Mouse (Mus musculus) urinary bladder, postnatal 36 days (tissue): ENCODE measurements around the gene Plekhg3.

ENCODE experiments used
- DNase-seq, 2 experiments: peaks; one replicate each; pipeline ENCODE4 v3.0.0; 2022; ENCODE audit warnings: low spot score in 2 of 2, mixed read lengths in 1 of 2

The Plekhg3 gene

DNA sequence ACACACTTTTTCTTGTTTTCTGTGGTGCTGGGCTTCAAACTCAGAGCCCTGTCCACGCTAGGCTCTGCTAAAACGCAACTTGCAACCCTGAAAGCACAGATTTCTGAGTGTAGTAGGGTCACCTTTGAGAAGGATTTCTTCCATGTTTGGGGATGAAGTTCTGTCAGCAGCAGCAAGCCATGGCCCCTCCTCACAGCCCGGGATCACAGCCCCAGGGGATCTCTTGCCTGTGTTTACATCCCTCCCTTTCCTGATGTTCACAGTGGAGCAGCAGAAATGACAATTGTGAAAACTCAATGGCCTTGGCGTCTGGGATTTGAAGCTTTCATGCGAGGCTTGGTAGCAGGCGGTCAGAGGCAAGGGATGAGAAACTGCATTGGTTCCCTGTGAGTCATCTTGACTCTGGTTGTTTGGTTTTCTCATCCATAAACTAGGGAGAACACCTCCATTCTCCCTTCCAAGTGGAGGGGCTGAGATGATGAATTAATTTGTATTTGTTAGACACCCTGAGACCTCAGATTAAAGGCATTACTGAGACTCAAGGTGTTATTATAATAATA is at the start of gene Plekhg3:
TSS of gene Plekhg3 (plus strand) at position 312 of the 560 bp plus-strand sequence.
- DNase-seq = no peak

DNA sequence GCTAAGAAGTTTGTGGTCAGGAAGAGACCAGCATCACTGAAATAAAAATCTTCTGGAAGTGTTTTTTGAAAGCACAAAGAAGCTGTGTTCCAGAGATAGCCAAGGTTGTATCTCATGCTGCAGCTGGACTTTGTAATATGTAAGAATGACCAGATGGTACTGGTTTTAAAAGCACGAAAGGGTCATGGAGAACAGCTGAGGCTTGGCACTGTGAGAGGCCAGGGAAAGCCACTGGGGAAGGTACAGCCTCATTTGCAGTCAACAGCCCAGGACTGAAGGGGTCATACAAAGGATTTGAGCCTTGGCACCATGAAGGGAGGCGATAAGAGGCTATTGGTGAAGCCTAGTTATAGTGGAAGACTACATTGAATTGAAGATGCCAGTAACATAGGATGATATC is 48.2 kb upstream of the Plekhg3 start:
- no peak for DNase-seq

DNA sequence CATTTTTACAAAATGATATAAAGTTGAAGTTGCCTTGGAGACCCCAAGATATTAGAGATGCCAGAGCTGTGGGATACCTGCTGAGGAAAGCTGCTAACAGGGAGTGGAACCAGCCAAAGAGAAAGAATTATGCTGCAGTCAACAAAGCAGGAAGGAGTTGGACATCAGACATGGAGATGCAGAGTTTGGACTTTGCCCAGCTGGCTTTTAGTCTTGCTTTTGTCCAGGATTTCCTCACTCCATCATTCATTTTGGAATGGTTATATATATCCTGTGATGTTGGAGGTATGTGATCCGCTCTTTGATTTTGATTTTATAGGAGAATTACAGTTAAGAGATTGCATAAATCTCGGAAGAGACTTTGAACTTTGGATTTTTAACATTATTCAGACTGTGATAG is 47.7 kb upstream of the Plekhg3 start:
- no peak for DNase-seq

DNA sequence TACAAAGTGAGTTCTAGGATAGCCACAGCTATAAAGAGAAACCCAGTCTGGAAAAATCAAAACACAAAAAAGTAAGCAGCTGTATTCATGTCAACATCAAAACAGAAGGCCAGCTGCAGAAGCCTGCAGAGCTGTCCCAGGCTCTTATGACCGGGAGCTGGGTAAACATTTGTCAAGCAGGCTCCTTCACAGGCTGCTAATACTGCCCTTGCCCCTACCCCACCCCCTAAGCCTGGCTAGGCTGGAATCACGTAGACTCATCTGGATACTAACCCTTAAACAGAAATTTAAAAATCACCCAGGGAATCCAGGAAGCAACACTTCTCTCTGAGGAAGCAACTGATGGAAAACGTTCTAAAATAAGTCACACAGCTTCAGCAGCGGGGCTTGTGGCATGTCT is 45.8 kb upstream of the Plekhg3 start:
- DNase-seq = no peak

DNA sequence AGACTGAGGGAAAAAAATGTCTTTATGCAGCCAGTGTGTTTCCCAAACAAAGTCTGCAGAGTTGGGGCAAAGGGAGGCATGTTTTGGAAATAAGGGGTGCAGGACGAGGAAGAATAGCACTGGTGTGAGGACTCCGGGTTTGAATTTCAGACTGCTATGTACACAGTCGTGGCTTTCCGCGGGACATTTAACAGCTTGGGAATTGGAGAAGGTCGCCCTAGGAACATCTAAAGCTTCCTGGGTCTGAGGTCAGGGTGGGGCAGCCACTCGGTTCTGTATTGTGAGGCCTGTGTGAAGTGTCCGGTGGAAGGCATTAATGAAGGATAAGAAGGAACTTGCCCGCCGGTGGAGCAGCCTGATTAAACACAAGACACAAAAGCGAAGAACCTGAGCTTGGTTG is 45.3 kb upstream of the Plekhg3 start:
- no peak for DNase-seq

DNA sequence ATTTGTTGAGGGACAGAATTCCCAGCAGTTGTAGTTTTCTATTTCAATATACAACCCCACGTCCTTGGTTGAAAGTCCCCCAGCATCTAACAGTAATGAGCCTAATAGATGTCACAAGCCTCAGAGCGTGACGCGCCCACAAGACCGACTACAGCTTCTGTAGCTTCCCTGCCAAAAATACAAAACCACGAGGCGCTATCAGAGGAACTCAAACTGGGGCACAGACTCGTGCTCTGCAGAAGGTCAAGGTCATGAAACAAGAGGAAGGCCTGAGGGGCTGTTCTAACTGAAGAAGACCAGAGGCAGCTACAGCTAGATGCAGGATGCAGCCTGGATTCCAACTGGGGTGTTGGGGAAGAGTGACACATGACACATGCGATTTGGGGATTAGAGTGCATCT is 43.7 kb upstream of the Plekhg3 start:
- DNase-seq = no peak

DNA sequence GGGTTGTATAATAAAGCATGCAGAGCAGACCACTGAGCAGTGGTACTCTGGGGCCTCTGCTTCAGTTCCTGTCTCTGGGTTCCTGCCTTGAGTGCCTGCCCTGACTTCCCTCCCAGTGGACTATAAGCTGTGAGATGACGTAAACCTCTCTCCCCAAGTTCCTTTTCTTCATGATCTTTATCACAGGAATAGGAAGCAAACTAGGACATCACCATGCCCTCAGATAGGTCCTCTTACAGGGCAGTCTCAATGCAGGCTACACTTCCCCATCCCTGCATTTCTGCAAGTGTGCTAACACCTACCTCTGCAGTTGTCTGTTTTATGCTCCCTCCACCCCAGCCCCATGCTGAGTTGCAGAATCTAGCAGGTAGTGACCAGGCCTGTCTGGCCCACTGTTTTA is 39.9 kb upstream of the Plekhg3 start:
- DNase-seq = no peak

DNA sequence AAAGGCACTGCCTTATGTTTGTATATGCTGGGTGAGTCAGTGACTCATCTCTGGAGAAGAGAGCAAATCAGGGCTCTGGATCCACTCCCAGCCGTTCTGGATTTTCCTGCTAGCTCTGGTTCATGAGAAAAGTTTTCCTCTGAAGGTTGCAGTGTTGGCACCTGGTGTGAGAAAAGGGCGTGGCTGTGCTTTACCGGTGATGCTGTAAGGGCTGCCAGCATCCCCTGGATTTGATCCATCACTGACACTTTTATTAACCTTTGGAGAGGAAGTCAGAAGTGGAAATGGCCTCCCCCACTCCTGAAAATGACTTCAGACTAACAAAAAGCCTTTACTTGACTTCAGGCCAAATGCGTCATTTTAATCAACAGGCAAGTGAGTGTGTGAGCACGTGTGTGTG is 37.2 kb upstream of the Plekhg3 start:
- peak; percentile 52 to 70 for DNase-seq

DNA sequence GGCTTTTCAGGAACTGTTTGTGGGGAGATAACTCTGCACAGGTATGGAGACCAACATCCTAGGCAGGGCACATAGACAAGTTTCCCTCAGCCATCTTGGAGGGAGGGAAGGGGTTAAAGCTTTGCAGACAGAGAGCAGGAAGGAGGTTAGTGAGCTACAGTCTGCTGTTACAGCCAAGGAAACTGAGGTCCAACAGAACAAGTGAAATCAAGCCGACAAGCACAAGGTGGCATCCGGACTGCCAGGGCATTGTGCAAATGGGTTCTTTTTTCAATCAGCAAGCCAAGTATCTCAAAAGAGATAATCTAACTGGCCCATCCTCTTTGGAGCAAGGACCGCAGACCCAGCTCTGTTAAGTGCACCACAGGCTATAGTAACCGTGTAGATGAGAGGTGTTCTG is 35.3 kb upstream of the Plekhg3 start:
- DNase-seq = no peak

DNA sequence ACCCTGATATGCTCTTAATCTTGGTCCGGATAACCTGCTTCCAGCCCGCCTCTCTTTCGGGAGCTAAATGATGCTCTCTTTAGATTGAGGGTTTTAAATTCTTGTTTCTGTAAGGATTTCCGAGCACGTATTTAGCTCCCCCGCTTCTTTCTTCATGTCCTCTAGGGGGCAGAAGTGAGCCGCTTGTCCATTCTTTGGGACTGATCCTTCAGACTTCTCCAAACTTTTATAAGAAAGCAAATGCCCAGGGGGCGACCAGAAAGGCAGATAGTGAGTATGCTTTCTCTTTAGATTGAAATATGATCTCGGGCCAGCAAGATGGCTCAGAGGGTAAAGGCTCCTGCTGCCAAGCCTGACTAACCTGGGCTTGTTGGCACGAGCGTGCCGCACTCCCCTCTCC is 34.4 kb upstream of the Plekhg3 start:
- peak; percentile 55 to 66 for DNase-seq

DNA sequence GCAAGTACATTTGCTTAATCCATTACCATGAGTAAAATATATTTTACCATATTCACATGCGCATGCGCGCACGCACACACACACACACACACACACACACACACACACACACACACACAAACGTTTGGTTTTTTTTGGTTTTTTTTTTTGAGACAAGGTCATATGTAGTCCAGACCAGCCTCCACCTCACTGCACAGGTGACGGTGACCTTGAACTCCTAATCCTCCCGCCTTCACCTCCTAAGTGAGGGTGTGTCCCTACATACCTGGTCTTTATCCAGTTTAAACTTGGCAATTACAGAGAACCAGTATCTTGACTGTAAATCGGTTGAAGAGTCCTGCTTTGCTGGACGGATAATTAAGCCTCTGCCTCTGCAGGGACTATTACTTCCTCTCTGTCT is 31.4 kb upstream of the Plekhg3 start:
- no peak for DNase-seq

DNA sequence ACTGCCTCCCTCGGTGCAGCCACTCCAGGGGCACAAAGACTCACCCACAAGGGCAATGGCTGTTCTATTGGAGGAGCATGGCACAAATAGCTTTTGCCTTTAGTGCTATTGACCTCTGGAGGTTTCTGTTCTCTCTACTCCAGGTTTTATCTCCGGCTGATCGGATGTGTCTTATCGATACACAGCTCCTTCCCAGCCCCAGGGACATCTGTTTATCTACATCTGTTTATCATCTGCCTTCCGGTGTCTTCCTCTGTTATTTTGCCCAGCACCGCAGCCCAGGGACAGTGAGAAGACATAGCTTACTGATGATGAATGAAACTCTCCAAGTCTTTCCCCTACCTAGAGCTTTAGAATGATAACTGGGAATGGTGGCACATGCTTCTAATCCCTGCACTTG is 30.6 kb upstream of the Plekhg3 start:
- DNase-seq = no peak

DNA sequence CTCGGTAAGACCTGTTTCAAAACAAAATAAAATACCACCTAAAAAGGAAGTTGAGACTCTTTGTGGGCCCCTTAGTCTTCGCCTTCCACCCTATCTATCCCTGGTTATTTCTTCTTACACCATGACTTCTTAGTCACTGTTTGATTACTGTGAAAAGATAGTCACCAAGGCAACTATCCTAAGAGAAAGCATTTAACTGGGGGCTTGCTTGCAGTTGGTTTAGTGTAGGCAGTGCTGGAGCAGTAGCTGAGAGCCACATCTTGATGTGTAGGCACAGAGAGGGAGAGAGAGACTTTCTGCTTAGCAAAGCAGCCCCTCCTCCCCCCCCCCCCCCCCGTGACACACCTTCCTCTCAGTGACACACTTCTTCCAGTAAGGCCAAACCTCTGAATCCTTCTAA is 29.8 kb upstream of the Plekhg3 start:
- no peak for DNase-seq

DNA sequence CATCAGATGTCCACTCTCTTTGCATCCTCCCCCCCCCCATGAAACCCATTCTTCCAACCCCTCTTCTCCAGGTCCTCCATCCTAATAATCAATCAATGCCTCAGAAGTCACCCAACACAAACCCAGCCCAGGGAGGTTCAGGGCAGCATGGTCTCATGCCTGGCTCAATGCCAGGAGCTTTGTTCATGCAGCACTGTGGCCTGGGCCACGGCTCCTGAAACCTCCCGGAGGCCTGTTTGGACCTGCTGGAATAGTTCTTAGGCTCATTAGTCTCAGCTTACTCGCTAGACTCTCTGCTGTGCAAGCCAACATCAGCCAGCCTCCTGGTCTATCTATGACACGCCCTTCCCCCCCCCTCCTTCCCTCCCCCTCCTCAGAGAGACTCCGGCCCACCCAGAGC is 27.7 kb upstream of the Plekhg3 start:
- DNase-seq = peak; percentile 58 to 72

DNA sequence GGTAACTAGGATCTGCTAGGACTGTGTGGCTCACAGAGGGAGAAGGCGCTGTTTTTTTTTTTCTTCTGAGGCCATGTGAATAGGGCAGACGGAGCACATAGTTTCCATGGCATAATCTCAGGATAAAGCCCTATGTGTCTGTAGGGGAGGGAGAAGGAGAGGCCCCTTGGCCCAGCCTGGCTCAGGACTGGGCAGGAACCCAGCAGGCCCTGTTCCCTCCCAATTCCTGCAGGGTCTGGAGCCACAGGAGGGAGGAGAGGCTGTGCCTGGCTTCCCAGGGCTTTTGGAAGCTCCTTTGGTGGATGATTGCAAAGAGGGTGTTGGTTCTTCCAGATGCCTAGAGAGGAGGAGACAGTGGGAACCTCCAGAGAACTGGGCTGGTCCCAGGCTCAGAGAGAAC is 24.2 kb upstream of the Plekhg3 start:
- peak; percentile 42 to 66 for DNase-seq

DNA sequence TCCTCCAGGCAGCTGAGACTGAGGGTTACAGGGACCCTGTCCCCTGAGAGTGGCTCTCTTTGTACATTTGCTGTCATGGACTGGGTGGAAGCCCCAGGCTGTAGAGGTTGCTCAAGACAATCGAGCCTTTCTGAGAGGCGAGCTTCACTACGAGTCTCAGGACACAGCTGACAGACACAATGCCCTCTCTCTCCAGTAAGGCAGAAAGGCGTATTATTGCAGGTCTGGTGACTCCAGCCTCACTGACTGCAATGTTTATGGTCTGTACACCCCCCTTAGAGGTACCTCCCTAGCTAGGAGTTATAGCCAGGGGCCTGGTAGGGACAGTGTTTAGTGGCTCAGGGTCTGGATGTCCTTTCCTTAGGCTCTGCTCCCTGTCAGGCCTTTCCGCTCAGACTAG is 22.9 kb upstream of the Plekhg3 start:
- no peak for DNase-seq

DNA sequence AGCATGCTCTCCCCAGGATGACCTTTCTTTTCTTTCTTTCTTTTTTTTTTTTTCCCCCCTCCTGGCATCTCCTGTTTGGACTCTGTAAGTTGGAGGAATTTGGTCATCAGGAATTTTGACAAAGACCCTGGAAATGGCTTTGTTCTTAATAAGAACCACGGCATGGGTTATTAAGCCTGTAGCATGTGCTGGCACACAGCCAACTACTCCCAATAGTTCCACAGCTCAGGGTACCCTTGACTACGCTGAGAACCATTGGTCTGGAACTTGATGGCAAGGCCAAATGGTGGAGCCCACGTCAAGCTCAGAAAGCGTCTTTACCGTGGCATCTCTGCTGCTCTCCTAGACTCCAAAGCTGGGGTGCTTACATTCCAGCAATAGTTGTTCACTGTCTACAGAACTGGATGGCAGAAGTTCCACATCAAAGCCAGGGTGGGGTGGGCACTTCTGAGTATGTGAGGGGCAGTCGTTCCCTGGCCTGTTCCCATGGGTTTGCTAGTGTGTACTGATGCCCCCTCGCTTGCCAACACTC is 21.7 kb upstream of the Plekhg3 start:
- no peak for DNase-seq

DNA sequence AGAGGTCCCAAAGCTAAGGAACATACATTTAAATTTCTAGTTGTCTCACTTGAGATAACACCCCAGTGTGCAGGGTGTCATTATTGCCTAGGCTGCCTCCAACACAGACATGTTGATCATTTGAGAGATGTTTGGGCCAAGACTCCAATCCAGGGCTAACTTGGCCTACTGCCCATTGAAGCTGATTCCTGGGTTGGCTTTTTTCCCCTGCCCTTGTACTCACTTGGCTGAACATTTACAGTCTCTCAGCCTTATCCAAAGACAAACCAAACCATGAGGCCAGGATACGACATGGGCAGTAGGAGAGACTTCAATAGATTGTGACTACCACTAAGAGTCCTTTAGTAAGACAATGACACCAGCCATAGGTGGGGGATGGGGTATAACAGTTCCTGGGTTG is 18.0 kb upstream of the Plekhg3 start:
- peak in 1 of 2 experiments; percentile 69 for DNase-seq

DNA sequence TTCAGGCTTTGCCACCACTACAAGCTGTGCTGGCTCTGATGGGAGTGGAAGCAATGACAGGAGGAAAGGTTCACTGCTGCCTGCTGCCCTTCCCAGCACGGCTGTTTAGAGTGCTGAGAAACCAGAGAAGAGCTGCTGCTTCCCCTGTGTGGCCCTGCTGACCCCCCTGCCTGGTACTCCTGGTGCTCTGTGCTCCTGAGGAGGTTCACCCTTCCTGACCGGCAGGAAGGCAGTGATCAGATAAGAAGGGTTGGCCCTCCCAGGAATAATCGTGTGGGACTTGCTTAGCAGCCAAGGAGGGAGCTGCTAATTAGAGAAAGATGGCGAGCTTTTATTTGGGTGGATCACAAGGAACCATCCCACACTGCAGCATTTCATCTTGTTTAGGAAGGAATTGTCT is 15.8 kb upstream of the Plekhg3 start:
- no peak for DNase-seq

DNA sequence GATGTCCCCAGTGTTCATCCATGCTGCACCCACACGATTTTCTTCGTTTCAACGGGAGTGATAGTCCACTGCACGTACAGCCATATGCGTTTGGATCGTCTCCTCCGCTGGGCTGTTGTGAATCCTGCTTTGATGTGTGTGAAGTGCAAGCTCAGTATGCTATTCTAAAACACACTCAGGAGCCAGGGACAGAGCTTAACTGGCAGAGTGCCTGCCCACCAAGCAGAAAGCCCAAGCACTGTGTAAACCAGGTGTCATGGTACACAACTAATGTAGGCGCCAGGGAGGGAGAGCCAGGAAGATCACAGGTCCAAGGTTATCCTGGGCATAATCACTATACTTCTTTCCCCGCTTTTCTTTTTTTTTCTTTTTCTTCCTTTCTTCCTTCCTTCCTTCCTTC is 12.7 kb upstream of the Plekhg3 start:
- no peak for DNase-seq

DNA sequence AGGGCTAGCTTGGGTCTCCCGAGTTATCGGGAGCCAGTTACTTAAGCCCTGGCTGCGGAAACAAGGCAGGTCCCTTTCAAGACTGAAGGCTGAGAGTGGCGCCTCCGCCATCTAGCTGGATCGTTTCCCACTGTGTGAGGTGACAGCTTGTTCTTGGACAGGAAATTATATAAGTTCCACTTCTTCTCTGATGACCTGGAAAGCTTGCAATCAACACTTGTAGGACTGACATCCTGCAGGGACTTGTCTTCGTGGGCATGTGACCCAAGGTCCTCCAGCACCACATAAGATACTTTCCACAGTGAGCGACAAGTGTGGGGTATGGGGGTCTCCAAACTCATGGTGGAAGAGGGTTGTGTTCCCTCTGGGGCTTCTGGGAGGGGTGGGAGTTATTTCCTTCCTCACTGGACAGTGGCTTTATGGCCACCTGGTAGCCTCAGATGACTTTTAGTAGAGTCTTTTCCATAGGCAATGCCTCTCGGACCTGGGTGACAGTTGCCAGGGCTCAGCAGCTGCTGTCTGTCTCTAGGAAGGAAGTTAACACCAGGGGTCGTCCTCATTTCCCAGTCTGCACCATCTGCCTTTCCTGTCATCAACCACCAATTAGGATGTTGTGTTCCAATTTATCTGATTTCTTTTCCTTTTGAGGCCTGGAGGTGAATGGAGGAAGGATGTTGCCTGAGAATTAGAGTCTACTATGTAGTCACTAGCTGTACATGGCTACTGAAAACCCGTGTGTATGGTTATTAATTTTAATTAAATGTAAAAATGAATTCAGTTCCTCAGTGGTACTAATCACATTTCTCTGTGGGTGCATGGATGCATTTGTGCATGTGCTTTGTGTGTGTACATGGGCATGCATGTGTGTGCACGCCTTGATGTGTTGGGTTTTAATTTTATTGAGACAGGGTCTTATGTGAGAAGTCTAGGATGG is 11.5 kb upstream of the Plekhg3 start:
- DNase-seq = peak in 1 of 2 experiments; percentile 59

DNA sequence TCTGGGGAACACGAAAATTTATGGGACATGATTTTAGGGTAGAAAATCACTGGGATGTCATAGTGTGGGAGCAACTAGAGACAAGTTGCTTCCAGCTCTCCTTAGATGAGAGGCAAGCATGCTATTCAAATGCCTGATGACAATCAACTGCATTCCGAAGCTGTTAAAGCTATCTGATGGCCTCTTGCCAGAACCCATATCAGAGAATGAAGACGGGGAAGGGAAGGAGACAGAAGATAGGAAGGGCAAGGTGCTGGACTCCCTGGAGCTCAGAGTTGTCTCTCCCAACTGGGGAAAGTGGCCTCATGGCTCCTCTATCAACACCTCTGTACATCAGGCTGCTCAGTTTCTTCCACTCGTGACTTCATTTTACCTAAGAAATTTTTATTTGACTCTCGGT is 7.0 kb upstream of the Plekhg3 start:
- DNase-seq = no peak

DNA sequence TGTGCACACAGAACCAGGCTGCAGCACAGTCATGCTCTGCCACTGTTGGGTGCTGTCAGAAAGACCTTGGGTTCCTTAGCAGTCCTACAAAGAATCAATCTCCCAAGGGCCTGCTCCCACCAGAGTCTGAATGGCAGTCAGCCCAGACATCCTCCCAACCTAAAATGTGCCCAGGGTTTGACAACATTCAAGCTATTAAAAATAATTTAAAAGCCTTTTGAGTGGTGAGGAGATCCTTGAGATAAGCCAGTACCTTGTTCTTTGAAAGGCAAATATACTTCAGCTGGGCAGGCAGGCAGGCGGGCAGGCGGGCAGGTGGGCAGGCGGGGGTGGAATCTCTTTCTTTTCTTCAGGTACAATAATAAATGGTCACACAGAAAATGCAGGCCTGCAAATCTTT is 5.8 kb upstream of the Plekhg3 start:
- DNase-seq = no peak
